Mouse (Mus musculus): ENCODE results near the gene Sema4g. TPM values are rescaled to one million over a fixed set of nuclear protein-coding genes. Genes with fewer than 3 reads are reported as not detected.

Sema4g gene
- total RNA-seq, 1 experiment from 2014 or later: 0.32 TPM

DNA sequence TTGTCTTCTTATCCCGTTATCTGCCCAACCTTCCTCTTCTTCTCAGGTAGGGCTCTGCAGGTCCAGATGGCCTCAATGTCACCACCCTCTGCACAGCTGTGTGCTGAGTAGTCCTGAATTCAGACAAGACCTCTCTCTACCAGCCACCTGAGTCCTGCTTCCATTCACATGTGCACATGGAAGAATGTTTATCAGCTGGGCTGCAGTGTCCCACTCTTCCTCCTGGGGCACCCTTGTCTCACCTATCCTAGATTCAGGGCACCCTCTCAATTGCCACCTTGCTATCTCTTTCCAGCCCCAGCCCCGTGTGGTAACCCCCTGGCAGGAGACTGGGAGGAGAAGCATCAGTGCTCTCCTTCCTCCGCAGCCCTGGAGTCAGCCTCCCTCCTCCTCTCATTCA lies 13.4 kb downstream of the Sema4g start:
- ATAC-seq (replicated peaks; ENCODE audit: low read depth, poor library complexity, severe bottlenecking): no peak

- ATAC-seq (replicated peaks; ENCODE audit: low read depth, poor library complexity, severe bottlenecking): no peak
Measured at GRCm38 (mm10) chr19:45003740-45004516, 15.0 kb downstream of the Sema4g start.

GRCm38 (mm10) chr19:45005444-45005843 lies 16.5 kb downstream of the Sema4g start, which contains the start of gene Twnk:
Gene Twnk, plus strand, starts transcription at chr19:45005663.
- ATAC-seq (replicated peaks; ENCODE audit: low read depth, poor library complexity, severe bottlenecking): peak; percentile 68

GRCm38 (mm10) chr19:45005957-45006712 lies 17.2 kb downstream of the Sema4g start, which contains the start of gene Mrpl43:
Gene Mrpl43, minus strand, starts transcription at chr19:45006442.
- peak; percentile 87 for ATAC-seq (replicated peaks; ENCODE audit: low read depth, poor library complexity, severe bottlenecking)

DNA sequence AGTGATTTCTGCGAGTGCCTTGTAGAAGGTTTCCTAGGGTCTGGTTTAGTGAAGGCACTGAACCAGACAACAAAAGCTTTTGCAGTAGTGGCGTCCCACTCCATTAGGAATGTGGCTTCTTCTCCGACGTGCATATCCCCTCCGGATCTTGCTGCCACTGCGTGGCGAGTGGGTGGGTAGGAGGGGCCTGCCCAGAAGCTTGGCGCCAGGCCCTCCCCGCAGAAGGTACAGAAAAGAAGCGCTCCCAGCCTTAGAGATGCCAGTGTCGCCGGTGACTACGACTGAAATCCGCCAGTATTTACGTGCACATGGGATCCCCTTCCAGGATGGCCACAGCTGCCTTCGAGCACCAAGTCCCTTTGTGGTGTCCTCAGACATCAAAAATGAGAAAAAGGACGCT lies 18.1 kb downstream of the Sema4g start:
- ATAC-seq (replicated peaks; ENCODE audit: low read depth, poor library complexity, severe bottlenecking): no peak

DNA sequence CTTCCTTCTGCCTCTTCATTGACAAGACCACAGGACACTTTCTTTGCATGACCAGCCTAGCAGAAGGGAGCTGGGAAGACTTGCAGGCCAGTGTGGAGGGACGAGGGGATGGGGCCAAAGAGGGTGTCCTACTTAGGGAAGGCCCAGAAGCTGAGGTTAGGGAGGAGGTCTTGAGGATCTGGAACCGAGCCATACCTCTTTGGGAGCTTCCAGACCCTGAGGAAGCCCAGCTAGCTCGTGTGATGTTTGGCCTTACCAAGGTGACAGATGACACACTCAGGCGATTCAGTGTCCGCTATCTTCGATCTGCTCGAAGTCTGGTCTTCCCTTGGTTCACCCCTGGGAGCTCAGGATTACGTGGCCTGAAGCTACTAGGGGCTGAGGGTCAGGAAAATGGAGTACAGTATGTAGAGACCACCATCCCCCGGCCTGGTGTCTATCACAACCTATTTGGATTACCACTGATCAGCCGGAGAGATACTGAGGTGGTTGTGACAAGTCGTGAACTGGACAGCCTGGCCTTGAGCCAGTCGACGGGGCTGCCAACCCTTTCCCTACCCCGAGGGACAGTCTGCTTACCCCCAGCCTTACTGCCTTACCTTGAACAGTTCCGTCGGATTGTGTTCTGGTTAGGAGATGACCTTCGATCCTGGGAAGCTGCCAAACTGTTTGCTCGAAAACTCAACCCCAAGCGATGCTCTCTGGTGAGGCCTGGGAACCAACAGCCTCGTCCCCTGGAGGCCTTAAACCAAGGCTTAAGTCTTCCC lies 18.7 kb downstream of the Sema4g start:
- ATAC-seq (replicated peaks; ENCODE audit: low read depth, poor library complexity, severe bottlenecking): no peak

DNA sequence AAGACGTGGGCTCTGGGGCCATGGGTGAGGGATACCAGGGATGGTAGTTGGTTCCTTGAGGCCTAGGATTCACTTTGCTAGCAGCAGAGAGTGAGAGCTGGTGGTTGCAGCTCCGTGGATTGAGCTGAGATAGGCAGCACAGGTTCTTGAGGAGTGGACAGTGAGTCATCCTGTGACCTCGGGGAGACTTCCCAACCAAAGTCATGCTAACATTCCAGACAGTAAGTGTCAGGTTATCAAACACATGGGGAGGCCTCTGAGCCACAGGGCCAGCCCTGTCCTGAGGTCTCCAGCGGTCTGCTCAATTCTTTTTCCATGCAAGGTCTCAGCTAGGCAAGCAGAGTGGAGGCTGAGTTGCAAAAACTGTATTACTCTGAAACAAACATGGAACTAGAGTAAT lies 21.7 kb downstream of the Sema4g start:
- no peak for ATAC-seq (replicated peaks; ENCODE audit: low read depth, poor library complexity, severe bottlenecking)

- ATAC-seq (replicated peaks; ENCODE audit: low read depth, poor library complexity, severe bottlenecking): no peak
Measured at GRCm38 (mm10) chr19:45012219-45012618, 23.3 kb downstream of the Sema4g start.

GRCm38 (mm10) chr19:45012636-45013035 lies 23.7 kb downstream of the Sema4g start:
- ATAC-seq (replicated peaks; ENCODE audit: low read depth, poor library complexity, severe bottlenecking): no peak

- ATAC-seq (replicated peaks; ENCODE audit: low read depth, poor library complexity, severe bottlenecking): no peak
Measured at GRCm38 (mm10) chr19:45013581-45014225, 24.8 kb downstream of the Sema4g start.

GRCm38 (mm10) chr19:45014335-45014971 lies 25.6 kb downstream of the Sema4g start, which contains the start of gene Lzts2:
Gene Lzts2, plus strand, starts transcription at chr19:45014414.
- no peak for ATAC-seq (replicated peaks; ENCODE audit: low read depth, poor library complexity, severe bottlenecking)

- ATAC-seq (replicated peaks; ENCODE audit: low read depth, poor library complexity, severe bottlenecking): no peak
Measured at GRCm38 (mm10) chr19:45014981-45015402, 26.1 kb downstream of the Sema4g start.

- no peak; the same call in 1 of the 2 replicates for ATAC-seq (replicated peaks; ENCODE audit: low read depth, poor library complexity, severe bottlenecking)
Measured at GRCm38 (mm10) chr19:45015518-45016281, 26.8 kb downstream of the Sema4g start.

- ATAC-seq (replicated peaks; ENCODE audit: low read depth, poor library complexity, severe bottlenecking): peak; percentile 22; the same call in 1 of the 2 replicates
Measured at GRCm38 (mm10) chr19:45016341-45017215, 27.7 kb downstream of the Sema4g start.

DNA sequence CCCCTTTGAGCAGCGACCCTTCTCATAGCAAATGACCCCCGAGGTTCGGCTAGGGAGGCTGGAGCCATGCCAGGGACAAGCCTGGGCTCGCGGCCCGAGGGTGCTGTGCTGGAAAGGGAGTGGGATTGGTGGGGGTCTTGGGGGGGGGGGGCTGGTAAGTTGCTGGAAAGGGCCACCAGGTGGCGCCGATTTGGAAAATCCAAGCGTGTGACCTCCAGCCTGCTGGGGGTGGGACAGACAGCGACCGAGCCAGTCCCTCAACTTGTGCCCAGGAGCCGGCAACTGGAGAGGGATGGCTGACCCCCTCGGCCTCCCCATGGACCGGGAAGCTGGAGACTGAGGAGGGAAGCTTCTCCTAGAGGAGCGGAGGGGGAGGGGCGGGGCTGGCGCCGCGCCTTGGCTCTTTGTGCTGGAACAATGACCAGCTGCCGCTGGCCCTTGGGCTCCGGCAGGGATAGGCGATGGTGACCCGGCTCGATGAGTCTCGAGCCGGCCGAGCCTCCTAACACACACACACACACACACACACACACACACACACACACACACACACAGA lies 28.4 kb downstream of the Sema4g start:
- ATAC-seq (replicated peaks; ENCODE audit: low read depth, poor library complexity, severe bottlenecking): no peak

GRCm38 (mm10) chr19:45017909-45018308 lies 29.0 kb downstream of the Sema4g start:
- ATAC-seq (replicated peaks; ENCODE audit: low read depth, poor library complexity, severe bottlenecking): 0 out of 2 replicates have a peak, but pooled peaks have one; percentile 8

GRCm38 (mm10) chr19:45018351-45018831 lies 29.5 kb downstream of the Sema4g start:
- ATAC-seq (replicated peaks; ENCODE audit: low read depth, poor library complexity, severe bottlenecking): no peak

Data from common myeloid progenitor, adult 5-6 weeks (primary cell).